Mouse (Mus musculus): ENCODE results near the gene Kdr.

Kdr gene

DNA sequence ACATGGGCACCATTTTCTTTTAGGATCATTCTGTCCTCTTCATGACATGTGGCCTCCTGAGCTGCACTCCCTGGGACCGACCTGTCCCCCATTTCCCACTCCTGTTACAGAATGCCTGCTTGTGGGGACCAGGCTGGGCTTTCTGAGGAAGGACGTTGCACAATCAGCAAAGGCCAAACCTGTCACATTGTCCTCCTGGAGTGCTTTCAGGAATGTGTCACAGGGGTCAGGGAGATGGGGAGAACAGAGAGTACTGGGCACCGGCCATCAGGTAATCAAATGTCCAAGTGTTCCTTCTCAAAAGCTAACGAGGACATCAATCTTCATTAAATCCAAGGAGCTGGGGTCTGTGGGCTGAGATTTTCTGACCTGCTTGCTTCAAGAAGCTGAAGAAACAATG, 72.2 kb downstream of the Kdr start:
- DNase-seq (ENCODE audit: low spot score): no peak

DNA sequence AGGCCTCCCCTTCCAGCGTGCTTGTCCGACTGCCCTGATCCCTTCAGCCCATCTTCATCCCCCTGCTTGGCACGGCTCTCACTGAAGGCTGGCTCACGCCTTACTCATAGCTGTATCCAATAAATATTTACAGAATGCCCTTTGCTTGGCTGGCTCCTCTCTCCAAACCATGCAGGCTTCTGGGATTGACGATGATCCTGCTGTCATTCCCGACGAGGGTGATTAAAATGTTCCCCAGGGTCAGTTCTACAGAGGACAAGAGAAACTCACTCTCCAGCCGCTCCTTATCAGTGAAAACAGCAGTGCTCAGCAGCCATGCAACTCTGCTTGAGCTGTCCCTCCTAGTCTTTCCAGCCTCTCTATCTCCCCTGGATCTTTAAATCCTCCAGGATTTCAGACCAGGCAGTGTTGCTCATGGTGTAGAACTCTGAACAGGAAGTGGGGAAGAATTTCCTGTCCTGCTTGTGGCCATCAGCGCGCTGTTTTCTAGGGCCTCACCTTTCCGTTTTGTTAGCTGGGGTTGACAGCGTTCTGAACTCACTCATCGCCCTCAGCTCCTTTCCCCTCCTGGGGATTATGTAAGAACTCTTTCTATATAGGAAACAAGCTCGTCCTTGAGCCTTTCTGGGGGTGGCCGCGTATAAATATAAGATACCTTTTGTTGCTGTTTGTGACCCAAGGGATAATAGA, 77.9 kb downstream of the Kdr start:
- DNase-seq (ENCODE audit: low spot score): no peak

DNA sequence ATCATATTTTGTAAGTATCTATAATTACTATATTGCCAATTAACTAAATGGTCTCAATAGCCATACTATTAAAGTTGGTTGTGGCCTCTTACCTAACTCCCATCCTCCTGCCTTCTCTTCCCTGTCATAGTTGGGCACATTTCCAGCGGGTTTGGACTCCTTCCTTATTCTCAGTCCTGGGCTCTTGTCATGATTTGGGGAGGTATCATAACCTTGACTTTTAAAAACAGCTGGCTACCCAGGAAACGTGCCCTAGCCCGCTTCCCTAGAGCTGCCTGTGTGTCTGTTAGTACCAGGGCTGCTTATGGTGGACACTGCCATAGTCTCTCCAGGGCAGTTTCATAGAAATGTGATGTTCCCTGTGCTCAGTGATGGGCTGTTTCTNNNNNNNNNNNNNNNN, 82.9 kb downstream of the Kdr start:
- no peak for DNase-seq (ENCODE audit: low spot score)

DNA sequence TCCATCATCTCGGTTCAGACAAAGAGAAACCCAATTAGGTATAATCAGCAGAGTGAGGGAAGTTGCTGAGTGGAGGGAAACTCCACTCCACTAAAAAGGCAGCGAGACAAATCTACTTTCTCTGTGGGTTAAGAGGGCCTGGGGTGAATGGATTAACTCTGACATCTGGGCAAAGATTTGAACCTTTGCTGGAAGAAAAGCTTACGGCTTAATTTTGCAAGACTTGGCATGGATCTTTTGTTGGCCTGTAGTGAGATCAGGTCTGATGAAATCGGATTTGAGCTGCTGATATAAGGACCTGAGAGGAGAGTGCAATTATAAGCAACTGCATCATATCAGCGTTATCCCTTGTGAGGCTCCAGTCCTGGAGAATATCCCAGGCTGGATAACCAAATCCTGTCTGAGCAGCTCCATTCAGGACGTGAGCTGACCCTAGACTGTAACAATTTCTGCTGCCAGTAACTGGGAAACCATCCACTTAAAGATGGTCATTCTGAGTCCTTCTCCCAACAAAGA, 85.2 kb downstream of the Kdr start:
- DNase-seq (ENCODE audit: low spot score): no peak
